Comparison of ENCODE assay signal across 19 mouse cellular contexts in the genomic region with DNA sequence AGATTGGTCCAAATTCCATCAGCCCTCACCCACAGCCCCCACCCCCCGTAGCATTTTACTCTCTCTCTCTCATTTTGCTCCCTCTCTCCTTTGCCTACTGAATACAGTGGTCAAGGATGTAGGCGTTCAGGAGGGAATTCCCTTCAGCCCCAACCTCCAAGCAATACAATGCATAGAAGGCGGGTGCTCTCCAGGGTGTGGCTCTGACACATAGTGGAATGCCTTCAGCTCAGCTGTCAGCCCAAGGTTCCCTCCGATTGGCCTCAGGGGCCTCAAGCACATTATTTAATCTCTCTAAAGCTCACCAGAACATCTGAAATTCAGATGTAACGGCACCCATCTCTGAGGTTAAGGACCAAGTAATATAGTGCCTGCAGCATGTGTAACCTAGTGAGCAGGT.
"Had no signal": no experiment of that assay in that cellular context is flagged by ENCODE, and none has a peak within 500 bp of the region (broad histone marks: within the 10 kb centered on the region; RNA-seq: fewer than 3 reads in every experiment).

No protein-coding gene starts in this region.

- H3K4me3 ChIP-seq: kidney, embryonic 15.5 days; left cerebral cortex, adult 2 months; limb, embryonic 13.5 days; liver, embryonic 12.5 days; liver, embryonic 15.5 days; lung, embryonic 15.5 days had no signal

- H3K9me3 ChIP-seq: kidney, embryonic 15.5 days; limb, embryonic 13.5 days; liver, embryonic 12.5 days; liver, embryonic 15.5 days; lung, embryonic 15.5 days had no signal

- H3K36me3 ChIP-seq: kidney, embryonic 15.5 days; limb, embryonic 13.5 days; liver, embryonic 12.5 days; liver, embryonic 15.5 days; lung, embryonic 15.5 days had no signal

- H3K27ac ChIP-seq: kidney, embryonic 15.5 days; left cerebral cortex, adult 2 months; limb, embryonic 13.5 days; liver, embryonic 12.5 days; liver, embryonic 15.5 days; lung, embryonic 15.5 days had no signal

- DNase-seq: kidney, adult 8-10 months; kidney, postnatal 10 days; kidney, postnatal 36 days; layer of hippocampus, postnatal 36 days; left cerebral cortex, postnatal 4 days; liver; lung, adult 18-20 months; lung, postnatal 10 days; lung, postnatal 4 days; thymus, adult 18-20 months; thymus, postnatal 36 days had no signal

- H3K4me2 ChIP-seq: kidney, embryonic 15.5 days; limb, embryonic 13.5 days; liver, embryonic 12.5 days; liver, embryonic 15.5 days; lung, embryonic 15.5 days; midbrain, embryonic 11.5 days had no signal

- H3K27me3 ChIP-seq: kidney, embryonic 15.5 days; limb, embryonic 13.5 days; liver, embryonic 12.5 days; liver, embryonic 15.5 days; lung, embryonic 15.5 days had no signal

- H3K4me1 ChIP-seq: liver, embryonic 12.5 days; liver, embryonic 15.5 days had no signal

- H3K9ac ChIP-seq: kidney, embryonic 15.5 days; limb, embryonic 13.5 days; liver, embryonic 12.5 days; liver, embryonic 15.5 days; lung, embryonic 15.5 days had no signal

- ATAC-seq: liver, embryonic 12.5 days; midbrain, embryonic 16.5 days had no signal
